Mouse (Mus musculus): ENCODE measurements around the gene Cct4. TPM values are rescaled to one million over a fixed set of nuclear protein-coding genes. Genes with fewer than 3 reads are reported as not detected.

Gene Cct4
- polyA plus RNA-seq, 1 experiment from 2014 or later: 422 TPM

GRCm38 (mm10) chr11:23014996-23015395 lies 24.7 kb downstream of the Cct4 start:
- Histone ChIP-seq H3K4me1 (peaks cover 2% of the 10 kb centered on the region), H3K9me3 (no peaks in the 10 kb centered on the region), H3K4me3 (no peak overlapping the region), H3K27me3 (replicated peaks; ENCODE audit: low read depth, poor library complexity, severe bottlenecking) (no peaks in the 10 kb centered on the region), H3K27ac (replicated peaks) (no peak overlapping the region), H3K36me3 (replicated peaks) (no peaks in the 10 kb centered on the region)
- no peak for DNase-seq (ENCODE audit: low spot score)
- 69% methylated on average over 6 of the region's 6 CpGs for WGBS

- DNase-seq (ENCODE audit: low spot score): no peak
- 93% methylated on average over 4 of the region's 4 CpGs for WGBS
- no peaks in the 10 kb centered on the region for H3K9me3 ChIP-seq
Measured at GRCm38 (mm10) chr11:23017943-23018342, 27.6 kb downstream of the Cct4 start.

GRCm38 (mm10) chr11:23020116-23020770 lies 29.9 kb downstream of the Cct4 start:
- H3K27ac ChIP-seq (replicated peaks): no peak overlapping the region; the same call in 1 of the 2 replicates
- WGBS: 63% methylated on average over 24 of the region's 24 CpGs
- H3K9me3 ChIP-seq: no peaks in the 10 kb centered on the region
- no peaks in the 10 kb centered on the region for H3K36me3 ChIP-seq (replicated peaks)
- no peak for DNase-seq (ENCODE audit: low spot score)
- peaks cover 13% of the 10 kb centered on the region for H3K4me1 ChIP-seq
- no peaks in the 10 kb centered on the region for H3K27me3 ChIP-seq (replicated peaks; ENCODE audit: low read depth, poor library complexity, severe bottlenecking)
- H3K4me3 ChIP-seq: no peak overlapping the region

More at GRCm38 (mm10) chr11:23017943-23018342, 27.6 kb downstream of the Cct4 start:
- Histone ChIP-seq H3K27ac (replicated peaks) (no peak overlapping the region), H3K4me1 (peaks cover 13% of the 10 kb centered on the region), H3K4me3 (no peak overlapping the region), H3K36me3 (replicated peaks) (no peaks in the 10 kb centered on the region), H3K27me3 (replicated peaks; ENCODE audit: low read depth, poor library complexity, severe bottlenecking) (no peaks in the 10 kb centered on the region)

- no peak overlapping the region for H3K4me3 ChIP-seq
- WGBS: 87% methylated on average over 14 of the region's 14 CpGs
- H3K36me3 ChIP-seq (replicated peaks): no peaks in the 10 kb centered on the region
- no peak for DNase-seq (ENCODE audit: low spot score)
- H3K4me1 ChIP-seq: peaks cover 13% of the 10 kb centered on the region
- no peak overlapping the region for H3K27ac ChIP-seq (replicated peaks)
- no peaks in the 10 kb centered on the region for H3K9me3 ChIP-seq
- H3K27me3 ChIP-seq (replicated peaks; ENCODE audit: low read depth, poor library complexity, severe bottlenecking): no peaks in the 10 kb centered on the region
Measured at GRCm38 (mm10) chr11:23020841-23021240, 30.5 kb downstream of the Cct4 start.

- WGBS: 93% methylated on average over 2 of the region's 2 CpGs
- peaks cover 13% of the 10 kb centered on the region for H3K4me1 ChIP-seq
- H3K9me3 ChIP-seq: no peaks in the 10 kb centered on the region
- H3K36me3 ChIP-seq (replicated peaks): no peaks in the 10 kb centered on the region
- no peaks in the 10 kb centered on the region for H3K27me3 ChIP-seq (replicated peaks; ENCODE audit: low read depth, poor library complexity, severe bottlenecking)
- no peak overlapping the region for H3K4me3 ChIP-seq
- H3K27ac ChIP-seq (replicated peaks): no peak overlapping the region
- DNase-seq (ENCODE audit: low spot score): no peak
Measured at GRCm38 (mm10) chr11:23023155-23023554, 32.8 kb downstream of the Cct4 start.

GRCm38 (mm10) chr11:23024169-23024568 lies 33.9 kb downstream of the Cct4 start:
- Histone ChIP-seq H3K4me3 (no peak overlapping the region), H3K27me3 (replicated peaks; ENCODE audit: low read depth, poor library complexity, severe bottlenecking) (no peaks in the 10 kb centered on the region), H3K4me1 (peaks cover 13% of the 10 kb centered on the region), H3K9me3 (no peaks in the 10 kb centered on the region), H3K27ac (replicated peaks) (no peak overlapping the region), H3K36me3 (replicated peaks) (no peaks in the 10 kb centered on the region)
- 76% methylated on average over 3 of the region's 3 CpGs for WGBS
- DNase-seq (ENCODE audit: low spot score): no peak

GRCm38 (mm10) chr11:23028957-23029356 lies 38.6 kb downstream of the Cct4 start:
- Histone ChIP-seq H3K27me3 (replicated peaks; ENCODE audit: low read depth, poor library complexity, severe bottlenecking) (no peaks in the 10 kb centered on the region), H3K4me1 (no peaks in the 10 kb centered on the region), H3K4me3 (no peak overlapping the region), H3K36me3 (replicated peaks) (no peaks in the 10 kb centered on the region), H3K9me3 (no peaks in the 10 kb centered on the region), H3K27ac (replicated peaks) (no peak overlapping the region)
- WGBS: 71% methylated on average over 3 of the region's 3 CpGs
- no peak for DNase-seq (ENCODE audit: low spot score)

GRCm38 (mm10) chr11:23029399-23029798 lies 39.1 kb downstream of the Cct4 start:
- H3K36me3 ChIP-seq (replicated peaks): no peaks in the 10 kb centered on the region
- 83% methylated on average over 6 of the region's 6 CpGs for WGBS
- no peaks in the 10 kb centered on the region for H3K9me3 ChIP-seq
- no peak overlapping the region for H3K27ac ChIP-seq (replicated peaks)
- H3K4me1 ChIP-seq: no peaks in the 10 kb centered on the region
- H3K27me3 ChIP-seq (replicated peaks; ENCODE audit: low read depth, poor library complexity, severe bottlenecking): no peaks in the 10 kb centered on the region
- no peak overlapping the region for H3K4me3 ChIP-seq
- DNase-seq (ENCODE audit: low spot score): no peak

GRCm38 (mm10) chr11:23047252-23047651 lies 56.9 kb downstream of the Cct4 start:
- H3K4me3 ChIP-seq: no peak overlapping the region
- 71% methylated on average over 5 of the region's 5 CpGs for WGBS
- DNase-seq (ENCODE audit: low spot score): no peak

GRCm38 (mm10) chr11:23047663-23048582 lies 57.6 kb downstream of the Cct4 start:
- no peaks in the 10 kb centered on the region for H3K9me3 ChIP-seq
- no peaks in the 10 kb centered on the region for H3K36me3 ChIP-seq (replicated peaks)
- peaks cover 18% of the 10 kb centered on the region for H3K4me1 ChIP-seq
- peak; percentile 40 for DNase-seq (ENCODE audit: low spot score)
- no peaks in the 10 kb centered on the region for H3K27me3 ChIP-seq (replicated peaks; ENCODE audit: low read depth, poor library complexity, severe bottlenecking)
- H3K4me3 ChIP-seq: peak overlapping the region; percentile 33
- peak overlapping the region; percentile 48; the same call in 1 of the 2 replicates for H3K27ac ChIP-seq (replicated peaks)
- 39% methylated on average over 20 of the region's 20 CpGs for WGBS

More at GRCm38 (mm10) chr11:23047252-23047651, 56.9 kb downstream of the Cct4 start:
- no peak overlapping the region for H3K27ac ChIP-seq (replicated peaks)
- H3K27me3 ChIP-seq (replicated peaks; ENCODE audit: low read depth, poor library complexity, severe bottlenecking): no peaks in the 10 kb centered on the region
- peaks cover 18% of the 10 kb centered on the region for H3K4me1 ChIP-seq
- H3K9me3 ChIP-seq: no peaks in the 10 kb centered on the region
- no peaks in the 10 kb centered on the region for H3K36me3 ChIP-seq (replicated peaks)

- no peaks in the 10 kb centered on the region for H3K36me3 ChIP-seq (replicated peaks)
- no peak overlapping the region for H3K27ac ChIP-seq (replicated peaks)
- no peaks in the 10 kb centered on the region for H3K9me3 ChIP-seq
Measured at GRCm38 (mm10) chr11:23049642-23050041, 59.3 kb downstream of the Cct4 start.

GRCm38 (mm10) chr11:23052353-23052752 lies 62.0 kb downstream of the Cct4 start:
- Histone ChIP-seq H3K36me3 (replicated peaks) (no peaks in the 10 kb centered on the region), H3K9me3 (no peaks in the 10 kb centered on the region), H3K27me3 (replicated peaks; ENCODE audit: low read depth, poor library complexity, severe bottlenecking) (no peaks in the 10 kb centered on the region), H3K4me1 (peaks cover 14% of the 10 kb centered on the region), H3K27ac (replicated peaks) (no peak overlapping the region), H3K4me3 (no peak overlapping the region)
- no peak for DNase-seq (ENCODE audit: low spot score)
- WGBS: 65% methylated on average over 4 of the region's 4 CpGs

More at GRCm38 (mm10) chr11:23049642-23050041, 59.3 kb downstream of the Cct4 start:
- DNase-seq (ENCODE audit: low spot score): no peak
- H3K27me3 ChIP-seq (replicated peaks; ENCODE audit: low read depth, poor library complexity, severe bottlenecking): no peaks in the 10 kb centered on the region
- H3K4me1 ChIP-seq: peaks cover 18% of the 10 kb centered on the region
- H3K4me3 ChIP-seq: no peak overlapping the region
